Mouse (Mus musculus) liver, postnatal 0 days (tissue): Measurements from ENCODE around the gene Nfasc.

Experiments used
- CTCF ChIP-seq: sonication (generic); IDR thresholded peaks from 2 replicates; pipeline ENCODE4 v1.5.1; 2016; ENCODE audit warnings: antibody characterized with exemption, low read depth
- EP300 ChIP-seq: IDR thresholded peaks from 2 replicates; pipeline ENCODE4 v1.6.1; 2016; ENCODE audit warnings: antibody characterized with exemption, low read depth, mild to moderate bottlenecking

DNA sequence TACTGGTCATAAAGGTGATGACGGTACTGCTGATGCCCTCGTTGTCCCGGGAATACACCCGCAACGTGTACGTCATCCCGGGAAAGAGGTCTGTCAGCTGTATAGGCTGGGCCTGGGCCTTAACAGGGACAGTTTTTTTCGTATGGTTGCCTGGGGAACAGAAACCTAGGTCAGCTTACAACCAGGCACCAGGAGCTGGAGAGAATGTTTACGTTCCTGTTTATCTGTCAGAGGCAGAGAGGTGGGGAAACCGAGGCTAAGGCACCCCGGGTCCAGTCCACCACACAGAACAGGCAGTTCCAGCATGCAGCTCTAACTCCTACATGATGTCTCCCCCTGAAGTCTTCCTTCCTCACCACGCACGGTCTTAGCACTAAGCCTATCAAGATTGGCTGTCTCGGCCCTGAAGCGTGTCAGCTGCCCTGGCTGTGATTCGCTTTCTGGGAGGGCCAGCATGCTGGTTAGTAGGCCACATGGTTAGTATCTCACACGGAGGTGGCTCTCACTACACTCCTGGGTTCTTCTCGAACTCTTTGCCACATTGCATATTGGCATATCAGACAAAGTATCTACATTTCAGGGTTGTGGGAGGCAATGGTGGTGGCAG, 158.5 kb downstream of the Nfasc start:
- TF ChIP-seq CTCF (no peak), EP300 (no peak)
